Mouse (Mus musculus): ENCODE measurements around the gene Eif3f. TPM values are rescaled to one million over a fixed set of nuclear protein-coding genes. Genes with fewer than 3 reads are reported as not detected.

Eif3f gene
- polyA plus RNA-seq, 1 experiment from 2014 or later, result 80.5 TPM

GRCm38 (mm10) chr7:108954185-108954584, 20.0 kb downstream of the Eif3f start:
- Histone ChIP-seq H3K4me2 (ENCODE audit: low read length) (no peak overlapping the region), H3K27ac (ENCODE audit: low read length) (no peak overlapping the region), H3K9ac (replicated peaks; ENCODE audit: low read depth, low read length) (no peak overlapping the region), H3K27me3 (replicated peaks; ENCODE audit: control insufficient read depth, insufficient read depth, low read length) (peaks cover 27% of the 10 kb centered on the region), H3K4me1 (replicated peaks; ENCODE audit: control insufficient read depth, insufficient read depth, low read length) (peaks cover 12% of the 10 kb centered on the region), H3K9me3 (ENCODE audit: control insufficient read depth, low read length) (no peaks in the 10 kb centered on the region), H3K4me3 (replicated peaks; ENCODE audit: low read length) (no peak overlapping the region), H3K36me3 (ENCODE audit: control insufficient read depth, insufficient read depth) (no peaks in the 10 kb centered on the region)
- WGBS, result 58% methylated on average over 4 of the region's 4 CpGs
- no peak for ATAC-seq

- Histone ChIP-seq H3K4me2 (ENCODE audit: low read length) (no peak overlapping the region), H3K4me1 (replicated peaks; ENCODE audit: control insufficient read depth, insufficient read depth, low read length) (no peaks in the 10 kb centered on the region), H3K9ac (replicated peaks; ENCODE audit: low read depth, low read length) (no peak overlapping the region), H3K9me3 (ENCODE audit: control insufficient read depth, low read length) (no peaks in the 10 kb centered on the region), H3K36me3 (ENCODE audit: control insufficient read depth, insufficient read depth) (no peaks in the 10 kb centered on the region), H3K4me3 (replicated peaks; ENCODE audit: low read length) (no peak overlapping the region), H3K27ac (ENCODE audit: low read length) (no peak overlapping the region), H3K27me3 (replicated peaks; ENCODE audit: control insufficient read depth, insufficient read depth, low read length) (peaks cover 6% of the 10 kb centered on the region; the same call in 1 of the 2 replicates)
- ATAC-seq, result no peak
- WGBS, result 65% methylated on average over 2 of the region's 2 CpGs
Observed at GRCm38 (mm10) chr7:108957734-108958133, 23.5 kb downstream of the Eif3f start.

GRCm38 (mm10) chr7:108965968-108966367, 31.8 kb downstream of the Eif3f start:
- ATAC-seq, result no peak

GRCm38 (mm10) chr7:108966742-108967362, 32.6 kb downstream of the Eif3f start:
- H3K4me3 ChIP-seq (replicated peaks; ENCODE audit: low read length), result no peak overlapping the region
- H3K27me3 ChIP-seq (replicated peaks; ENCODE audit: control insufficient read depth, insufficient read depth, low read length), result no peaks in the 10 kb centered on the region
- H3K27ac ChIP-seq (ENCODE audit: low read length), result no peak overlapping the region
- H3K4me1 ChIP-seq (replicated peaks; ENCODE audit: control insufficient read depth, insufficient read depth, low read length), result peaks cover under 1% of the 10 kb centered on the region
- H3K4me2 ChIP-seq (ENCODE audit: low read length), result no peak overlapping the region
- H3K9ac ChIP-seq (replicated peaks; ENCODE audit: low read depth, low read length), result no peak overlapping the region
- no peaks in the 10 kb centered on the region for H3K36me3 ChIP-seq (ENCODE audit: control insufficient read depth, insufficient read depth)
- peak; percentile 77 for ATAC-seq
- WGBS, result 27% methylated on average over 7 of the region's 7 CpGs
- no peaks in the 10 kb centered on the region for H3K9me3 ChIP-seq (ENCODE audit: control insufficient read depth, low read length)

More at GRCm38 (mm10) chr7:108965968-108966367, 31.8 kb downstream of the Eif3f start:
- no peak overlapping the region for H3K9ac ChIP-seq (replicated peaks; ENCODE audit: low read depth, low read length)
- H3K4me1 ChIP-seq (replicated peaks; ENCODE audit: control insufficient read depth, insufficient read depth, low read length), result no peaks in the 10 kb centered on the region
- 26% methylated on average over 2 of the region's 2 CpGs for WGBS
- H3K4me3 ChIP-seq (replicated peaks; ENCODE audit: low read length), result no peak overlapping the region
- H3K27me3 ChIP-seq (replicated peaks; ENCODE audit: control insufficient read depth, insufficient read depth, low read length), result no peaks in the 10 kb centered on the region
- H3K9me3 ChIP-seq (ENCODE audit: control insufficient read depth, low read length), result no peaks in the 10 kb centered on the region
- H3K36me3 ChIP-seq (ENCODE audit: control insufficient read depth, insufficient read depth), result no peaks in the 10 kb centered on the region
- H3K4me2 ChIP-seq (ENCODE audit: low read length), result no peak overlapping the region
- no peak overlapping the region for H3K27ac ChIP-seq (ENCODE audit: low read length)

- Histone ChIP-seq H3K9me3 (ENCODE audit: control insufficient read depth, low read length) (no peaks in the 10 kb centered on the region), H3K9ac (replicated peaks; ENCODE audit: low read depth, low read length) (no peak overlapping the region), H3K27me3 (replicated peaks; ENCODE audit: control insufficient read depth, insufficient read depth, low read length) (no peaks in the 10 kb centered on the region), H3K4me3 (replicated peaks; ENCODE audit: low read length) (no peak overlapping the region), H3K27ac (ENCODE audit: low read length) (no peak overlapping the region), H3K36me3 (ENCODE audit: control insufficient read depth, insufficient read depth) (no peaks in the 10 kb centered on the region), H3K4me2 (ENCODE audit: low read length) (no peak overlapping the region), H3K4me1 (replicated peaks; ENCODE audit: control insufficient read depth, insufficient read depth, low read length) (peaks cover 11% of the 10 kb centered on the region)
- 40% methylated on average over 6 of the region's 6 CpGs for WGBS
- peak; percentile 16; the same call in 1 of the 2 replicates for ATAC-seq
Observed at GRCm38 (mm10) chr7:108968201-108968600, 34.0 kb downstream of the Eif3f start.

GRCm38 (mm10) chr7:108972273-108972672, 38.1 kb downstream of the Eif3f start:
- Histone ChIP-seq H3K9ac (replicated peaks; ENCODE audit: low read depth, low read length) (no peak overlapping the region), H3K4me2 (ENCODE audit: low read length) (no peak overlapping the region; the same call in 1 of the 2 replicates), H3K27ac (ENCODE audit: low read length) (no peak overlapping the region), H3K4me3 (replicated peaks; ENCODE audit: low read length) (no peak overlapping the region), H3K4me1 (replicated peaks; ENCODE audit: control insufficient read depth, insufficient read depth, low read length) (peaks cover 11% of the 10 kb centered on the region), H3K9me3 (ENCODE audit: control insufficient read depth, low read length) (no peaks in the 10 kb centered on the region), H3K36me3 (ENCODE audit: control insufficient read depth, insufficient read depth) (no peaks in the 10 kb centered on the region), H3K27me3 (replicated peaks; ENCODE audit: control insufficient read depth, insufficient read depth, low read length) (no peaks in the 10 kb centered on the region)
- 23% methylated on average over 6 of the region's 6 CpGs for WGBS
- ATAC-seq, result peak; percentile 70

- no peak overlapping the region for H3K27ac ChIP-seq (ENCODE audit: low read length)
- no peaks in the 10 kb centered on the region for H3K4me1 ChIP-seq (replicated peaks; ENCODE audit: control insufficient read depth, insufficient read depth, low read length)
- H3K9me3 ChIP-seq (ENCODE audit: control insufficient read depth, low read length), result no peaks in the 10 kb centered on the region
- H3K9ac ChIP-seq (replicated peaks; ENCODE audit: low read depth, low read length), result no peak overlapping the region
- ATAC-seq, result no peak
- no peaks in the 10 kb centered on the region for H3K36me3 ChIP-seq (ENCODE audit: control insufficient read depth, insufficient read depth)
- WGBS, result 82% methylated on average over 2 of the region's 3 CpGs
- no peak overlapping the region for H3K4me2 ChIP-seq (ENCODE audit: low read length)
- no peaks in the 10 kb centered on the region for H3K27me3 ChIP-seq (replicated peaks; ENCODE audit: control insufficient read depth, insufficient read depth, low read length)
- H3K4me3 ChIP-seq (replicated peaks; ENCODE audit: low read length), result no peak overlapping the region
Observed at GRCm38 (mm10) chr7:108985934-108986708, 51.9 kb downstream of the Eif3f start.

GRCm38 (mm10) chr7:108991207-108991606, 57.0 kb downstream of the Eif3f start:
- 90% methylated on average over 9 of the region's 9 CpGs for WGBS
- H3K36me3 ChIP-seq (ENCODE audit: control insufficient read depth, insufficient read depth), result no peaks in the 10 kb centered on the region

More at GRCm38 (mm10) chr7:108991207-108991606, 57.0 kb downstream of the Eif3f start:
- Histone ChIP-seq H3K9me3 (ENCODE audit: control insufficient read depth, low read length) (no peaks in the 10 kb centered on the region), H3K27ac (ENCODE audit: low read length) (no peak overlapping the region), H3K27me3 (replicated peaks; ENCODE audit: control insufficient read depth, insufficient read depth, low read length) (no peaks in the 10 kb centered on the region), H3K4me3 (replicated peaks; ENCODE audit: low read length) (no peak overlapping the region), H3K4me2 (ENCODE audit: low read length) (no peak overlapping the region), H3K9ac (replicated peaks; ENCODE audit: low read depth, low read length) (no peak overlapping the region), H3K4me1 (replicated peaks; ENCODE audit: control insufficient read depth, insufficient read depth, low read length) (no peaks in the 10 kb centered on the region)
- no peak for ATAC-seq

Measured in forebrain, embryonic 16.5 days (tissue).